10 mouse cellular contexts compared by ENCODE assay signal in the genomic region with DNA sequence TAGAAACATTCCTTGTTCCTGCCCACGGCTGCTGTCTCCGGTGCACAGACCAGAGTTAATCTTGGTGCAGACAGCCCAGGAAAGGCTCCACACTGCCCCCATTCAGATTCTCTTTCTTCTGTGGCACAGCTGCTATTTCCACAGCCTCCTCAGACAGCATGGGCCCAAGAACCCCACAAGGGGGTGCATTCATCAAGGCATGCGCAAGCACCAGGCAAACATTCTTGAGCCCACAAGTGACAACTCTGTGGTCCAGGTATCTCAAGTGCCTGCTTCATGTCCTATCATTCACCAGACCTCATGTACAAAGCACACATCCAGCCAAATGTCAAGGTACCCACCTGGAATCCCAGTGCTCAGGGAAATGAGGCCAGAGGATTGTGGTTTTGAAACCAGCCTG. TPM values are rescaled to one million over a fixed set of nuclear protein-coding genes. Genes with fewer than 3 reads are reported as not detected.
DNase-seq lines count a peak whose midpoint lies in the region; ATAC-seq and TF ChIP-seq lines count a peak whose summit lies in the region.
"Had no signal": no experiment of that assay in that cellular context is flagged by ENCODE, and none has a peak within 500 bp of the region (broad histone marks: within the 10 kb centered on the region; RNA-seq: fewer than 3 reads in every experiment).

No protein-coding gene starts in this region.

- ATAC-seq in forebrain, embryonic 14.5 days, result peak; percentile 47; the same call in 1 of the 2 replicates
- ATAC-seq in forebrain, embryonic 15.5 days (replicated peaks), result no peak
- no peak for ATAC-seq in midbrain, embryonic 16.5 days
- 0 out of 2 replicates have a peak, but pooled peaks have one; percentile 11 for ATAC-seq in stomach, embryonic 15.5 days (ENCODE audit: insufficient read depth, low FRiP score, low read depth)

- H3K27ac ChIP-seq in forebrain, embryonic 14.5 days (ENCODE audit: low read depth, low read length), result no peak overlapping the region
- H3K27ac ChIP-seq in forebrain, embryonic 15.5 days (replicated peaks), result no peak overlapping the region
- H3K27ac ChIP-seq in midbrain, embryonic 10.5 days (replicated peaks), result no peak overlapping the region
- no peak overlapping the region for H3K27ac ChIP-seq in midbrain, embryonic 16.5 days (ENCODE audit: low read length)
- H3K27ac ChIP-seq in stomach, embryonic 15.5 days, result no peak overlapping the region

- 19% methylated on average over 3 of the region's 3 CpGs for WGBS in forebrain, embryonic 14.5 days
- 11% methylated on average over 3 of the region's 3 CpGs for WGBS in forebrain, embryonic 15.5 days
- 19% methylated on average over 3 of the region's 3 CpGs for WGBS in midbrain, embryonic 10.5 days
- 9% methylated on average over 3 of the region's 3 CpGs for WGBS in midbrain, embryonic 16.5 days
- 25% methylated on average over 3 of the region's 3 CpGs for WGBS in lung, adult 2 months
- WGBS in stomach, embryonic 15.5 days, result 32% methylated on average over 3 of the region's 3 CpGs

- H3K36me3 ChIP-seq in forebrain, embryonic 14.5 days (ENCODE audit: control insufficient read depth, insufficient read depth, low read length), result no peaks in the 10 kb centered on the region
- no peaks in the 10 kb centered on the region for H3K36me3 ChIP-seq in forebrain, embryonic 15.5 days
- H3K36me3 ChIP-seq in midbrain, embryonic 10.5 days, result no peaks in the 10 kb centered on the region
- H3K36me3 ChIP-seq in midbrain, embryonic 16.5 days (ENCODE audit: control insufficient read depth, insufficient read depth, low read length), result no peaks in the 10 kb centered on the region
- no peaks in the 10 kb centered on the region for H3K36me3 ChIP-seq in stomach, embryonic 15.5 days

- TF ChIP-seq CTCF in lung, adult 2 months (IDR thresholded peaks at IDR 0.05; ENCODE audit: insufficient read depth, low read length), result 0 out of 2 replicates have a peak, but pooled peaks have one; percentile 11

- H3K4me3 ChIP-seq in forebrain, embryonic 14.5 days (ENCODE audit: low read depth, low read length), result no peak overlapping the region
- H3K4me3 ChIP-seq in forebrain, embryonic 15.5 days, result no peak overlapping the region
- H3K4me3 ChIP-seq in midbrain, embryonic 10.5 days, result no peak overlapping the region
- H3K4me3 ChIP-seq in midbrain, embryonic 16.5 days (ENCODE audit: low read depth, low read length), result no peak overlapping the region
- no peak overlapping the region for H3K4me3 ChIP-seq in lung, adult 2 months (replicated peaks; ENCODE audit: extremely low read depth, low read depth, low read length)
- H3K4me3 ChIP-seq in stomach, embryonic 15.5 days (replicated peaks), result no peak overlapping the region
- H3K4me3 ChIP-seq: erythroblast, embryonic 14.5 days had no signal

- peaks cover 14% of the 10 kb centered on the region for H3K27me3 ChIP-seq in forebrain, embryonic 14.5 days (replicated peaks; ENCODE audit: control insufficient read depth, insufficient read depth, low read length)
- peaks cover 13% of the 10 kb centered on the region for H3K27me3 ChIP-seq in forebrain, embryonic 15.5 days
- H3K27me3 ChIP-seq in midbrain, embryonic 10.5 days (ENCODE audit: low read depth, poor library complexity, severe bottlenecking), result peaks cover 57% of the 10 kb centered on the region
- H3K27me3 ChIP-seq in midbrain, embryonic 16.5 days (ENCODE audit: control insufficient read depth, insufficient read depth, low read depth, low read length), result peaks cover 6% of the 10 kb centered on the region
- peaks cover 18% of the 10 kb centered on the region for H3K27me3 ChIP-seq in stomach, embryonic 15.5 days (replicated peaks)

- TF ChIP-seq POLR2A in lung, adult 2 months (IDR thresholded peaks at IDR 0.05; ENCODE audit: borderline replicate concordance, extremely low read depth, low read depth, low read length), result no peak

- no peaks in the 10 kb centered on the region for H3K9me3 ChIP-seq in forebrain, embryonic 14.5 days (replicated peaks; ENCODE audit: control insufficient read depth, low read length)
- H3K9me3 ChIP-seq in forebrain, embryonic 15.5 days, result no peaks in the 10 kb centered on the region
- H3K9me3 ChIP-seq in midbrain, embryonic 10.5 days (replicated peaks), result no peaks in the 10 kb centered on the region
- H3K9me3 ChIP-seq in midbrain, embryonic 16.5 days (replicated peaks; ENCODE audit: control insufficient read depth, low read length, poor library complexity, severe bottlenecking), result no peaks in the 10 kb centered on the region
- H3K9me3 ChIP-seq in stomach, embryonic 15.5 days, result no peaks in the 10 kb centered on the region

- peaks cover 3% of the 10 kb centered on the region; the same call in 1 of the 2 replicates for H3K4me1 ChIP-seq in forebrain, embryonic 14.5 days (ENCODE audit: control insufficient read depth, insufficient read depth, low read length)
- peaks cover 17% of the 10 kb centered on the region for H3K4me1 ChIP-seq in forebrain, embryonic 15.5 days
- peaks cover 52% of the 10 kb centered on the region for H3K4me1 ChIP-seq in midbrain, embryonic 10.5 days
- peaks cover 7% of the 10 kb centered on the region; the same call in 1 of the 2 replicates for H3K4me1 ChIP-seq in midbrain, embryonic 16.5 days (ENCODE audit: control insufficient read depth, insufficient read depth, low read length)
- no peaks in the 10 kb centered on the region; the same call in 1 of the 2 replicates for H3K4me1 ChIP-seq in lung, adult 2 months (ENCODE audit: control insufficient read depth, insufficient read depth, low read length)
- H3K4me1 ChIP-seq in stomach, embryonic 15.5 days, result peaks cover 9% of the 10 kb centered on the region

- no peak overlapping the region for H3K4me2 ChIP-seq in forebrain, embryonic 14.5 days (ENCODE audit: low read length)
- H3K4me2 ChIP-seq in forebrain, embryonic 15.5 days (replicated peaks), result no peak overlapping the region
- no peak overlapping the region for H3K4me2 ChIP-seq in midbrain, embryonic 16.5 days (ENCODE audit: low read length)
- no peak overlapping the region for H3K4me2 ChIP-seq in stomach, embryonic 15.5 days

- peak; percentile 55 for DNase-seq in forebrain, embryonic 14.5 days (ENCODE audit: low spot score)
- DNase-seq in midbrain, embryonic 10.5 days (ENCODE audit: low spot score), result peak; percentile 25
- peak; percentile 38 for DNase-seq in lung, adult 2 months
- no peak for DNase-seq in cerebellum, adult 11 months
- DNase-seq in urinary bladder, adult 18-20 months (ENCODE audit: low spot score in 2 of 2), result no peak
- DNase-seq: kidney, postnatal 14 days had no signal

- H3K9ac ChIP-seq in forebrain, embryonic 14.5 days (ENCODE audit: low read length), result no peak overlapping the region
- no peak overlapping the region for H3K9ac ChIP-seq in forebrain, embryonic 15.5 days (replicated peaks)
- H3K9ac ChIP-seq in midbrain, embryonic 16.5 days (ENCODE audit: low read depth, low read length), result no peak overlapping the region
- no peak overlapping the region for H3K9ac ChIP-seq in stomach, embryonic 15.5 days

RNA-seq across cellular contexts. Expression of a gene that starts 3.0 kb away (rescaled TPM):
- 0.38 and 0.89 TPM in 2 replicates for polyA plus RNA-seq in forebrain, embryonic 14.5 days (2014; fragmentation: Nextera tagmentation; extraction: Ambion mirVana)
- polyA plus RNA-seq in forebrain, embryonic 15.5 days (2015; fragmentation: Nextera tagmentation; extraction: Ambion mirVana), result 0.79 and 0.92 TPM in 2 replicates
- 3.8 and 6.7 TPM in 2 replicates for polyA plus RNA-seq in midbrain, embryonic 10.5 days (2016; fragmentation: Nextera tagmentation; extraction: Ambion mirVana)
- polyA plus RNA-seq in midbrain, embryonic 16.5 days (2015; fragmentation: Nextera tagmentation; extraction: Ambion mirVana), result 1.2 and 2.9 TPM in 2 replicates
- 16.7 and 21.8 TPM in 2 replicates for polyA plus RNA-seq in lung, adult 2 months (2012; rRNA removed)
- polyA plus RNA-seq in stomach, embryonic 15.5 days (2015; fragmentation: Nextera tagmentation; extraction: Ambion mirVana), result 1.5 TPM in 2 replicates
- polyA plus RNA-seq: erythroblast, embryonic 14.5 days had no signal

Comparison
In these comparisons a context has a peak if more than half of its experiments do, and no peak if none do; other contexts are left out.
1. ATAC-seq: peak in forebrain, embryonic 14.5 days (single experiment) and stomach, embryonic 15.5 days (single experiment); none in forebrain, embryonic 15.5 days (single experiment) and midbrain, embryonic 16.5 days (single experiment).
2. DNase-seq: peak in forebrain, embryonic 14.5 days (single experiment), midbrain, embryonic 10.5 days (single experiment) and lung, adult 2 months (single experiment); none in cerebellum, adult 11 months (single experiment) and urinary bladder, adult 18-20 months (0 of 2).